Mouse (Mus musculus): ENCODE measurements around the gene Pdlim1. TPM values are rescaled to one million over a fixed set of nuclear protein-coding genes. Genes with fewer than 3 reads are reported as not detected.

Pdlim1 gene
- total and polyA plus RNA-seq, 3 experiments, result 0.05 TPM; not detected in 2

- Histone ChIP-seq H3K27me3 (ENCODE audit: insufficient read depth, low read length) (no peaks in the 10 kb centered on the region), H3K9me3 (replicated peaks) (no peaks in the 10 kb centered on the region), H3K4me3 (ENCODE audit: low read depth, low read length) (no peak overlapping the region), H3K4me1 (ENCODE audit: insufficient read depth, low read depth, low read length) (no peaks in the 10 kb centered on the region), H3K36me3 (replicated peaks) (no peaks in the 10 kb centered on the region)
- TF ChIP-seq GATA2 (IDR thresholded peaks at IDR 0.05; ENCODE audit: borderline replicate concordance, low read depth, low read length) (no peak), POLR2AphosphoS5 (IDR thresholded peaks at IDR 0.05; ENCODE audit: insufficient replicate concordance, low read depth, low read length) (no peak), CTCF (IDR thresholded peaks at IDR 0.05; ENCODE audit: low read depth, low read length) (no peak)
- DNase-seq (ENCODE audit: low spot score), result no peak
- ATAC-seq (ENCODE audit: extremely low read depth, insufficient number of reproducible peaks, low FRiP score, poor library complexity, severe bottlenecking), result no peak
Observed at GRCm38 (mm10) chr19:40255561-40255960, 16.1 kb downstream of the Pdlim1 start.

- H3K9me3 ChIP-seq (replicated peaks), result no peaks in the 10 kb centered on the region
- no peaks in the 10 kb centered on the region for H3K36me3 ChIP-seq (replicated peaks)
- no peak overlapping the region for H3K4me3 ChIP-seq (ENCODE audit: low read depth, low read length)
- no peaks in the 10 kb centered on the region for H3K4me1 ChIP-seq (ENCODE audit: insufficient read depth, low read depth, low read length)
- no peak for ATAC-seq (ENCODE audit: extremely low read depth, insufficient number of reproducible peaks, low FRiP score, poor library complexity, severe bottlenecking)
- no peak for DNase-seq (ENCODE audit: low spot score)
- TF ChIP-seq GATA2 (IDR thresholded peaks at IDR 0.05; ENCODE audit: borderline replicate concordance, low read depth, low read length), result no peak
- no peak for TF ChIP-seq POLR2AphosphoS5 (IDR thresholded peaks at IDR 0.05; ENCODE audit: insufficient replicate concordance, low read depth, low read length)
- TF ChIP-seq CTCF (IDR thresholded peaks at IDR 0.05; ENCODE audit: low read depth, low read length), result no peak
- no peak for TF ChIP-seq TAL1 (conservative IDR thresholded peaks at IDR 0.05; ENCODE audit: low read depth, low read length)
- no peak for TF ChIP-seq GATA1 (IDR thresholded peaks at IDR 0.05; ENCODE audit: borderline replicate concordance, low read length)
- no peaks in the 10 kb centered on the region for H3K27me3 ChIP-seq (ENCODE audit: insufficient read depth, low read length)
Observed at GRCm38 (mm10) chr19:40254741-40255140, 16.9 kb downstream of the Pdlim1 start.

GRCm38 (mm10) chr19:40253768-40254167 lies 17.9 kb downstream of the Pdlim1 start:
- Histone ChIP-seq H3K27me3 (ENCODE audit: insufficient read depth, low read length) (no peaks in the 10 kb centered on the region), H3K4me1 (ENCODE audit: insufficient read depth, low read depth, low read length) (no peaks in the 10 kb centered on the region), H3K36me3 (replicated peaks) (no peaks in the 10 kb centered on the region), H3K4me3 (ENCODE audit: low read depth, low read length) (no peak overlapping the region), H3K9me3 (replicated peaks) (no peaks in the 10 kb centered on the region)
- DNase-seq (ENCODE audit: low spot score) (no peak), ATAC-seq (ENCODE audit: extremely low read depth, insufficient number of reproducible peaks, low FRiP score, poor library complexity, severe bottlenecking) (no peak)
- TF ChIP-seq TAL1 (conservative IDR thresholded peaks at IDR 0.05; ENCODE audit: low read depth, low read length) (no peak), CTCF (IDR thresholded peaks at IDR 0.05; ENCODE audit: low read depth, low read length) (no peak), POLR2AphosphoS5 (IDR thresholded peaks at IDR 0.05; ENCODE audit: insufficient replicate concordance, low read depth, low read length) (no peak), GATA2 (IDR thresholded peaks at IDR 0.05; ENCODE audit: borderline replicate concordance, low read depth, low read length) (no peak), GATA1 (IDR thresholded peaks at IDR 0.05; ENCODE audit: borderline replicate concordance, low read length) (no peak)

- Histone ChIP-seq H3K9me3 (replicated peaks) (no peaks in the 10 kb centered on the region), H3K36me3 (replicated peaks) (no peaks in the 10 kb centered on the region), H3K4me1 (ENCODE audit: insufficient read depth, low read depth, low read length) (no peaks in the 10 kb centered on the region), H3K27me3 (ENCODE audit: insufficient read depth, low read length) (no peaks in the 10 kb centered on the region), H3K4me3 (ENCODE audit: low read depth, low read length) (no peak overlapping the region)
- no peak for DNase-seq (ENCODE audit: low spot score)
- no peak for ATAC-seq (ENCODE audit: extremely low read depth, insufficient number of reproducible peaks, low FRiP score, poor library complexity, severe bottlenecking)
- no peak for TF ChIP-seq POLR2AphosphoS5 (IDR thresholded peaks at IDR 0.05; ENCODE audit: insufficient replicate concordance, low read depth, low read length)
- no peak for TF ChIP-seq GATA2 (IDR thresholded peaks at IDR 0.05; ENCODE audit: borderline replicate concordance, low read depth, low read length)
- TF ChIP-seq CTCF (IDR thresholded peaks at IDR 0.05; ENCODE audit: low read depth, low read length), result no peak
- no peak for TF ChIP-seq GATA1 (IDR thresholded peaks at IDR 0.05; ENCODE audit: borderline replicate concordance, low read length)
- no peak for TF ChIP-seq TAL1 (conservative IDR thresholded peaks at IDR 0.05; ENCODE audit: low read depth, low read length)
Observed at GRCm38 (mm10) chr19:40251115-40251514, 20.5 kb downstream of the Pdlim1 start.

GRCm38 (mm10) chr19:40249352-40249751 lies 22.3 kb downstream of the Pdlim1 start:
- Histone ChIP-seq H3K36me3 (replicated peaks) (no peaks in the 10 kb centered on the region), H3K9me3 (replicated peaks) (no peaks in the 10 kb centered on the region), H3K27me3 (ENCODE audit: insufficient read depth, low read length) (no peaks in the 10 kb centered on the region), H3K4me1 (ENCODE audit: insufficient read depth, low read depth, low read length) (no peaks in the 10 kb centered on the region), H3K4me3 (ENCODE audit: low read depth, low read length) (no peak overlapping the region)
- ATAC-seq (ENCODE audit: extremely low read depth, insufficient number of reproducible peaks, low FRiP score, poor library complexity, severe bottlenecking), result no peak
- TF ChIP-seq TAL1 (conservative IDR thresholded peaks at IDR 0.05; ENCODE audit: low read depth, low read length) (no peak), GATA2 (IDR thresholded peaks at IDR 0.05; ENCODE audit: borderline replicate concordance, low read depth, low read length) (no peak), GATA1 (IDR thresholded peaks at IDR 0.05; ENCODE audit: borderline replicate concordance, low read length) (no peak)
- no peak for DNase-seq (ENCODE audit: low spot score)

GRCm38 (mm10) chr19:40248476-40248875 lies 23.2 kb downstream of the Pdlim1 start:
- ATAC-seq (ENCODE audit: extremely low read depth, insufficient number of reproducible peaks, low FRiP score, poor library complexity, severe bottlenecking) (no peak), DNase-seq (ENCODE audit: low spot score) (no peak)
- H3K4me3 ChIP-seq (ENCODE audit: low read depth, low read length), result no peak overlapping the region
- H3K4me1 ChIP-seq (ENCODE audit: insufficient read depth, low read depth, low read length), result no peaks in the 10 kb centered on the region
- no peaks in the 10 kb centered on the region for H3K36me3 ChIP-seq (replicated peaks)
- no peak for TF ChIP-seq CTCF (IDR thresholded peaks at IDR 0.05; ENCODE audit: low read depth, low read length)
- TF ChIP-seq GATA1 (IDR thresholded peaks at IDR 0.05; ENCODE audit: borderline replicate concordance, low read length), result no peak
- no peak for TF ChIP-seq GATA2 (IDR thresholded peaks at IDR 0.05; ENCODE audit: borderline replicate concordance, low read depth, low read length)
- TF ChIP-seq POLR2AphosphoS5 (IDR thresholded peaks at IDR 0.05; ENCODE audit: insufficient replicate concordance, low read depth, low read length), result no peak
- TF ChIP-seq TAL1 (conservative IDR thresholded peaks at IDR 0.05; ENCODE audit: low read depth, low read length), result no peak
- H3K27me3 ChIP-seq (ENCODE audit: insufficient read depth, low read length), result no peaks in the 10 kb centered on the region
- H3K9me3 ChIP-seq (replicated peaks), result no peaks in the 10 kb centered on the region

- TF ChIP-seq TAL1 (conservative IDR thresholded peaks at IDR 0.05; ENCODE audit: low read depth, low read length) (no peak), GATA2 (IDR thresholded peaks at IDR 0.05; ENCODE audit: borderline replicate concordance, low read depth, low read length) (no peak), GATA1 (IDR thresholded peaks at IDR 0.05; ENCODE audit: borderline replicate concordance, low read length) (no peak), CTCF (IDR thresholded peaks at IDR 0.05; ENCODE audit: low read depth, low read length) (no peak), POLR2AphosphoS5 (IDR thresholded peaks at IDR 0.05; ENCODE audit: insufficient replicate concordance, low read depth, low read length) (no peak)
- Histone ChIP-seq H3K9me3 (replicated peaks) (no peaks in the 10 kb centered on the region), H3K4me1 (ENCODE audit: insufficient read depth, low read depth, low read length) (no peaks in the 10 kb centered on the region), H3K36me3 (replicated peaks) (no peaks in the 10 kb centered on the region), H3K4me3 (ENCODE audit: low read depth, low read length) (no peak overlapping the region), H3K27me3 (ENCODE audit: insufficient read depth, low read length) (no peaks in the 10 kb centered on the region)
- ATAC-seq (ENCODE audit: extremely low read depth, insufficient number of reproducible peaks, low FRiP score, poor library complexity, severe bottlenecking) (no peak), DNase-seq (ENCODE audit: low spot score) (no peak)
Observed at GRCm38 (mm10) chr19:40247268-40247666, 24.4 kb downstream of the Pdlim1 start.

Measured in G1E (cell line).